Mouse (Mus musculus) liver, embryonic 14.5 days (tissue): ENCODE measurements at regions not wholly inside any gene's neighbourhood (a gene's known extent, or its start where the extent isn't known, plus 50 kb on each side); places are given as distances from the start of the nearest gene placed in this dataset.

ENCODE experiments used
- CTCF ChIP-seq: IDR thresholded peaks from 2 replicates; pipeline ENCODE4 v1.5.1; 2016; ENCODE audit warnings: antibody characterized with exemption, low read depth, control low read depth
- EP300 ChIP-seq: IDR thresholded peaks from 2 replicates; pipeline ENCODE4 v1.6.1; 2016; ENCODE audit warnings: antibody characterized with exemption, low read depth

DNA sequence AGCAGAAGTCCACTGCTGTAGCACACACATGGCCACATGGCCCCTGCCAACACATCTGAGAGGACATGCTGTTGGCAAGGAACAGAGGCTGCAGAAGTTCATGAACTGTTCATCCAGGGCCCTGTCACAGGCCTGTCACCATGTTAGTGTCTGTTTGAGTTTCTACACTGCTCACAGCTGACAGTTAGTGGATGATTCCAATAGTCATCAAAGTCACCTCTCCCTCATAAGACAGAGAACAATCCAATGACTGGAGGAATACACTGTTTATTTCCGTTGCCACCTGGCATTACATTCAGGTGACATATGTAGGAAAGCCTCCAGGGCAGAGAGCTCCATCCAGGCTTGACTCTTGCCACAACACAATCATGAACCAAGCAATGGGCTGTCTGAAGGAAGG lies 2886.3 kb upstream of the 5930422O12Rik start:
- no peak for TF ChIP-seq CTCF
- no peak for TF ChIP-seq EP300
